Mouse (Mus musculus): ENCODE measurements around the gene Timm50.

The Timm50 gene

GRCm38 (mm10) chr7:28321974-28322720 lies 10.3 kb upstream of the Timm50 start:
- no peak for DNase-seq

- no peak for DNase-seq
Observed at GRCm38 (mm10) chr7:28318714-28319113, 6.8 kb upstream of the Timm50 start.

DNA sequence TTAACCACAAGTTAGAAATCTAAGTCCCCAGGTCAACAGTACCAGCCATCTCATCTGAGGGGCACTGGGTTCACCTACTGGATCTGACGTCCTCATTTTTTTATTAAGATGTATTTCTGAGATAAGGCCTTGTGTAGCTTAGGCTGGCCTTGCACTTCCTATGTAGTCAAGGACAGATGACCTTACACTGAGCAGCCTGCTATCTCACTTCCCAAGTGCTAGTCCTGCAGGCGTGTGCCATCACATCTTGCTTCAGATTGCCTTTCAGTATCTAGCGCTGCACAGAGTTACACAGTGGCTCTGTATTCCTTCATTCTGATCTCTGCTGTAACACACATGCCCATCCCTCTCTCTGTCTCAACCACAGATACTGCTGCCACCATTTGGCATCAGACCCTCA lies 6.2 kb upstream of the Timm50 start:
- DNase-seq: no peak

GRCm38 (mm10) chr7:28311151-28311925 lies 534 bp downstream of the Timm50 start:
- DNase-seq: no peak

GRCm38 (mm10) chr7:28309737-28310136 lies 2.1 kb downstream of the Timm50 start:
- no peak for DNase-seq

DNA sequence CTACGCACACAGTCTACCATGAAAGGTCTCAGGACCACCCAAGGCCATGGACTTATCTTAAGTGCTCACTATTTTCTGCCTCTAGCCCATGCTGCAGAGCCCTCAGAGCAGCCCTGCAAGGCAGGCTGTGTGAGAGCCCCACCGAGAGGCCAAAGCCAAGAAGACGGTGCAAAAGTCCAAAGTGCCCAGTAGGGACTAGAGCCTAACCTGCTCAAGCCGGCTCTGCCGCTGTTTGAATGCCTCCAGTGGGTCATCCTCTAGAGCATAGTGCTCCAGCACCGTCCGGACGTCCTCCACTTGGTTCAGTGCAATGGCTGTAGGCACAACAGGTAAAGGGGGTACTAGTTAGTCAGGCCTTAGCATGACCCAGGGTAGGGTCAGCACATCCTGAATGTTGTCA lies 5.7 kb downstream of the Timm50 start:
- no peak for DNase-seq

- no peak for DNase-seq
Observed at GRCm38 (mm10) chr7:28305641-28306040, 6.2 kb downstream of the Timm50 start.

DNA sequence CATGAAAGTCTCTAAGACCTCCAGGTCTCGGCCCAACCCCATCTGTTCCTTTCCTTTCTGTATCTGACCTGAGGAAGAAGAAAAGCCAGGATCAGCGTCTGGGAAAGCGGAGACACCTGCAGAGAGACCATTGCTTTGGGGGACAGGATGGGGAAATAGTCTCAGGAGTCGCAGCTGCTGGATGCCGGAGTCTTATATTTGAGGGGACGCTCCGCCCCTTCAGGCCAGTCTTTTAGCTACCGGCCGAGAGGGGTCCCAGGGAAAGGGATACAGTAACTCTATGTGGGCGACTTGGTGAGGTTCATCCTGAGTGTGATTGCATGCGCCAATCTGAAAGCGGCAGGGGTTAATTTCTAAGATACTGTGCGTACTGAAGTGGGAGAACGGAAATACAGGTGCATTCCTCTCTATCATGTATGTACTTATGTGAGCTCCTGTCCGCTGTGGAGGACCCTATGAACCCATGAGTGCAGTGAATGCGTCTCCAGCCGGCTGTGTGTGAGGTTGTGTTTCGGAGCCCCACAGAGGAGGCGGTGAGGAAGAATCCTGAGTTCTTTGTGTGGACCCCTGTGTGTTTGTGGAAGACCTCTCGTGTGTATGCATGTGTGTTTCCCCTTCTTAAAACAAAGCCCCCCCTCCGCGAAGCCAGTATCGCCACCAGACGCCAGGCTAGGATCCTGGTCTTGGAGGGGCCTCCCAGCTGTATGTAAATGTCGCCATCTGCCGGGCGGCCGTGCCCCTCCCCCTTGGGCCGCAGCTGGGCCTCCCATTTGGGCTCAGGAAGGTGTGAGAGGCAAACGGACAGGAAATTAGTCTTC lies 10.0 kb downstream of the Timm50 start, which contains the start of gene Dll3:
Dll3 (minus strand) TSS at position 623 of the 818 bp plus-strand sequence.
- DNase-seq: peak; percentile 58 to 68

DNA sequence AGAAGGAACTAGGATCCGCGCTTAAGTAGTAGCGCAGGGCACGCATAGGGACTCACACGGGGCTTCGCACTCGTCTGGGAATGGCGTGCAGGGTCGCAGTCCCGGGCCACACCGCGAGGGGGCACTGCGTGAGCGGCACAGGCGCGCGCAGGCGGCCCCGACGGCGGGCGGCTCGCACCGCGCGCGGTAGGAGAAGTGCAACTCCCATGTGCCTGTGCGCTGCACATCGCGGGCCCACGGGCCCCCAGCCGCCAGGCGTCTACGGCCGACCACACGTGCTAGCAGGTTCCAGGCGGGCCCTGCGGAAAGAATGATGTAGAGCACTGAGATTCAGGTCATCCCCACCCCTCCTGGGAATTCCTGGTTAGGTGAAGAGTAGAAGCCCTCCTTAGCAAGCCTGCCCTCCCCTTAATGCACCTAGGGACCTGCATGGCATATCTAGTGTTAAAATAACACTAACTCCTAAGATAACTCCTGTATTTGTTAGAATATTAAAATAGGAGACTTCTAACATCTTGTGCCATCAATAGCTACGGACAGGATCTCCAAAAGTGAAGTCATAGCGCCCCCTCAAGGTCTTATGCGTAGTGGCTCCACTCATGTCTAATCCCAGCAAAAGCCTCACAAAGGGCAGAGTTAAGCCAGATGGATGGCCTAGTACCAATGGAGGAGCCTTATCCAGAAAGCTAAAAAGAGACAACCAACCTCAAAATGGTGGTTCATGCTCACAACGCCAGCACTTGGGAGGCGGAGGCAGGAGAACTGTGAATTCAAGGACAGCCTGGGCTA lies 12.8 kb downstream of the Timm50 start:
- no peak for DNase-seq

DNA sequence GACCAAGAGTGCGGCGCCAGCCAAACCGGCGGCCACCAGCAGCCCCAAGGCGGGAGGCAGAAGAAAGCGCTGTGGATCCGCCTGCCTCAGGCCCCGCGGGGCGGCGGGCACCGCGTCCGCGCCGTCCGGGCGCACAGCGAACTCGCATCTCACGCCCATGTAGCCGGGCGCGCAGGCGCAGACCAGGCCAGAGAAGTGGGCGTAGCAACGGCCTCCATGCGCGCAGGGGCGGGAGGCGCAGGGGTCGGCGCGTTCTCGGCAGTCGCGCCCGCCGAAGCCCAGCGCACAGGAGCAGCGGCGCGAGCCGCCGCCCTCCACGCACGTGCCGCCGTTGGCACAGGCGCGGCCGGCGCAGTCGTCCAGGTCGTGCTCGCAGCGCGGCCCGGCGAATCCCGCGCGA lies 17.4 kb downstream of the Timm50 start:
- DNase-seq: peak in 1 of 2 experiments; percentile 52

GRCm38 (mm10) chr7:28290638-28291590 lies 21.0 kb downstream of the Timm50 start, which contains the start of gene Selenov:
Gene Selenov (minus strand): TSS chr7:28291186.
- DNase-seq: no peak

- no peak for DNase-seq
Observed at GRCm38 (mm10) chr7:28290165-28290564, 21.7 kb downstream of the Timm50 start.

- DNase-seq: peak; percentile 22 to 54
Observed at GRCm38 (mm10) chr7:28280630-28281029, 31.2 kb downstream of the Timm50 start.

DNA sequence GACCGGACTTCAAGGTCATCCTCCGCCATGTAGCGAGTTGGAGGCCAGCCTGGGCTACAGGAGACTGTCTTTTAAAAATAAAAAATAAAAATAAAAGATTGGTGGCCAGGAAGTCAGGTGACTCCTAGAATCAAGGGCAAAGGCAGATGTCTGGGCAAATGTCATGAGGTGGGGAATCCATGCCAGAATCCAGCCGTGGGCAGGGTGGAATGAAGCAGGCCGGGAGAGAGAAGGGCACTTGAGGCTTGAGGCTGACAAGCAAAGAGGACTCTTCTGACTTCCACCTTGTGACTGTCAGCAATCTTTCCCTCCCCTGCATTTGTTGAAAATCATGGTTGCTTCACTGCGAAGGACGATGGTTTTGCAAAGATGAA lies 33.6 kb downstream of the Timm50 start:
- no peak for DNase-seq

DNA sequence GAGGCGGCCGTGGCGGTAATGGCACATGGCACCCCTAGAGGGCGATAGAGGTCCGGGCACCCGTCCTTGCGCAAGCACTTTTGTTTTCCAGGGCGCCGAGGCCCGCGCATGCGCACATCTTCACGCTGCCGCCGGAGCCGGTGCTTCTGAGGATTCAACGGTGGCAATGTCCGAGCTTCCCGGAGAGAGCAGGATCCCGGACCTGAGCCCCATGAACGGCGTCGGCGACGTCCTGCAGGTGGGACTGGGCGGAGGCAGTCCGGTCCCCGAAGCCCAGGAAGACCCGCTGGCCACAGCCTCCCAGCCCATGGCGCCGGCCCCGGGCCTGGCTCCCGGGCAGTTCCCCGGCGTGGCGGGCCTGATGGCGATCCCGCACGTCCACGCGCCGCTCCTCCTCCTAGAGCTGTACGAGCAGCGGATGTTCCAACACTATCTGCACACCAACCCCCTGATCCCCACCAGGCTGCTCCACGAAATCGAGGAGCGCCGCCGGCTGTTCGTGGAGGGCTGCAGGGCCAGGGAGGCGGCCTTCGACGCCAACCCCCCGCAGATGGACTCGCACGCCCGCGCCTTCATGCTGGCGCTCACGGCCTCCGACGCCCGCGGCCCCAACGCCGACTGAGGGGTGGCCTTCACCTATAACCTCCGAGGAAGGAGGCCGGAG lies 34.1 kb downstream of the Timm50 start, which contains the start of gene Eid2b:
Eid2b (plus strand) TSS at position 125 of the 664 bp plus-strand sequence.
- DNase-seq: peak; percentile 94

- DNase-seq: no peak
Observed at GRCm38 (mm10) chr7:28277237-28277614, 34.6 kb downstream of the Timm50 start.

- DNase-seq: no peak
Observed at GRCm38 (mm10) chr7:28271761-28272160, 40.1 kb downstream of the Timm50 start.

- DNase-seq: no peak
Observed at GRCm38 (mm10) chr7:28269355-28269754, 42.5 kb downstream of the Timm50 start.

- no peak for DNase-seq
Observed at GRCm38 (mm10) chr7:28268576-28268975, 43.3 kb downstream of the Timm50 start.

- peak; percentile 35 to 42 for DNase-seq
Observed at GRCm38 (mm10) chr7:28268042-28268531, 43.8 kb downstream of the Timm50 start.

Measured in thymus, postnatal 36 days (tissue).